Comparison of ENCODE assay signal across 7 mouse cellular contexts in genomic region chr12:29675594-29676362, GRCm38 (mm10).
A peak's percentile ranks its signal among the peaks of the same experiment; 100 is the strongest.
DNase-seq lines count a peak whose midpoint lies in the region; TF ChIP-seq lines count a peak whose summit lies in the region.

No protein-coding gene starts in this region.

- no peak overlapping the region for H3K4me3 ChIP-seq in embryonic fibroblast, embryonic 13.5 days (ENCODE audit: insufficient read depth, low read length)
- no peak overlapping the region for H3K4me3 ChIP-seq in small intestine, adult 2 months (ENCODE audit: low read depth, low read length)

- DNase-seq in NIH3T3 (ENCODE audit: low read depth) = peak; percentile 38
- peak; percentile 60 to 74 for DNase-seq in adrenal gland, postnatal 36 days
- peak; percentile 61 to 80 for DNase-seq in heart, postnatal 10 days
- peak; percentile 76 for DNase-seq in layer of hippocampus, adult 11-12 months (ENCODE audit: low spot score)
- peak; percentile 65 for DNase-seq in mesoderm, embryonic 11.5 days (ENCODE audit: low read depth, low spot score)

- TF ChIP-seq CTCF in embryonic fibroblast, embryonic 13.5 days (IDR thresholded peaks at IDR 0.05; ENCODE audit: borderline replicate concordance, insufficient read depth, low read length) = peak; percentile 39; the same call in 1 of the 2 replicates
- TF ChIP-seq CTCF in small intestine, adult 2 months (IDR thresholded peaks at IDR 0.05; ENCODE audit: extremely low read depth, insufficient read length, insufficient replicate concordance, low read depth, low read length) = peak; percentile 75; the same call in 1 of the 2 replicates

- H3K27me3 ChIP-seq in small intestine, adult 2 months (ENCODE audit: control insufficient read depth, insufficient read depth, low read length) = no peaks in the 10 kb centered on the region

- H3K27ac ChIP-seq in embryonic fibroblast, embryonic 13.5 days (ENCODE audit: insufficient read depth, low read length) = no peak overlapping the region
- no peak overlapping the region for H3K27ac ChIP-seq in small intestine, adult 2 months (ENCODE audit: insufficient read depth, low read depth, low read length)

- H3K4me1 ChIP-seq in embryonic fibroblast, embryonic 13.5 days (ENCODE audit: control insufficient read depth, insufficient read depth, low read length) = no peaks in the 10 kb centered on the region
- H3K4me1 ChIP-seq in small intestine, adult 2 months (ENCODE audit: control insufficient read depth, insufficient read depth, insufficient read length, low read length) = peaks cover 4% of the 10 kb centered on the region; the same call in 1 of the 2 replicates

- 49% methylated on average over 14 of the region's 14 CpGs for WGBS in small intestine, adult 2 months

- TF ChIP-seq POLR2A in embryonic fibroblast, embryonic 13.5 days (IDR thresholded peaks at IDR 0.05; ENCODE audit: low read depth, low read length) = no peak
- no peak for TF ChIP-seq POLR2A in small intestine, adult 2 months (IDR thresholded peaks at IDR 0.05; ENCODE audit: low read depth, low read length)

- H3K36me3 ChIP-seq in small intestine, adult 2 months (ENCODE audit: control insufficient read depth, insufficient read depth, low read length) = no peaks in the 10 kb centered on the region

- intact Hi-C loops in heart, postnatal 10 days (cut with DNase I) = loop anchor here (1.0 kb wide), 2 partner anchors 162 to 208 kb away; no protein-coding TSS in a partner anchor
